Mouse (Mus musculus): ENCODE measurements at regions not wholly inside any gene's neighbourhood (a gene's known extent, or its start where the extent isn't known, plus 50 kb on each side); places are given as distances from the start of the nearest gene placed in this dataset.

GRCm38 (mm10) chr12:13114341-13114740 is 134.7 kb downstream of the Ddx1 start:
- TF ChIP-seq CHD2 (IDR thresholded peaks at IDR 0.05; ENCODE audit: low read depth, low read length) = no peak
- no peak for TF ChIP-seq ZC3H11A (IDR thresholded peaks at IDR 0.05; ENCODE audit: borderline replicate concordance, low read depth, low read length)
- no peak for TF ChIP-seq MAFK (IDR thresholded peaks at IDR 0.05; ENCODE audit: insufficient read depth, low read depth, low read length)
- no peak for TF ChIP-seq ZNF384 (IDR thresholded peaks at IDR 0.05; ENCODE audit: low read depth, low read length)

Measured in ES-E14 (cell line).